Mouse (Mus musculus) stomach, postnatal 0 days (tissue): ENCODE results near the gene Zic4. TPM values are rescaled to one million over a fixed set of nuclear protein-coding genes. Genes with fewer than 3 reads are reported as not detected.

ENCODE experiments used
- ATAC-seq: fragments of 200-750 bp; cut with Nextera tagmentation; 2 replicates; pipeline ENCODE4 v1.8.0; 2017; ENCODE audit not compliant: low FRiP score, low TSS enrichment
- DNase-seq: peaks from one replicate; pipeline ENCODE4 v3.0.0-alpha.2; 2016; ENCODE audit warnings: low spot score
- H3K27ac ChIP-seq: fragments of 300-500 bp; sonication (generic); replicated peaks from 2 replicates; pipeline ENCODE4 v1.5.1; 2014; ENCODE audit warnings: mild to moderate bottlenecking, control low read depth
- H3K27me3 ChIP-seq: fragments of 300-500 bp; sonication (generic); 2 replicates; pipeline ENCODE4 v1.6.1; 2014; ENCODE audit warnings: low read length; ENCODE audit not compliant: control insufficient read depth, insufficient read depth
- H3K36me3 ChIP-seq: fragments of 300-500 bp; sonication (generic); 2 replicates; pipeline ENCODE4 v1.6.1; 2014; ENCODE audit warnings: low read length, mixed read lengths; ENCODE audit not compliant: control insufficient read depth, insufficient read depth
- H3K4me1 ChIP-seq: fragments of 300-500 bp; sonication (generic); replicated peaks from 2 replicates; pipeline ENCODE4 v1.6.1; 2014; ENCODE audit warnings: antibody characterized with exemption; ENCODE audit not compliant: control insufficient read depth, insufficient read depth
- H3K4me2 ChIP-seq: fragments of 300-500 bp; sonication (generic); replicated peaks from 2 replicates; pipeline ENCODE4 v1.6.1; 2014; ENCODE audit warnings: low read depth, mild to moderate bottlenecking, control low read depth, moderate library complexity
- H3K4me3 ChIP-seq: fragments of 300-500 bp; sonication (generic); 2 replicates; pipeline ENCODE4 v1.5.1; 2014; ENCODE audit warnings: low read depth, low read length, control low read depth
- H3K9ac ChIP-seq: fragments of 300-500 bp; sonication (generic); 2 replicates; pipeline ENCODE4 v1.6.1; 2014; ENCODE audit warnings: mild to moderate bottlenecking, low read length, control low read depth, mixed read lengths
- H3K9me3 ChIP-seq: fragments of 300-500 bp; sonication (generic); 2 replicates; pipeline ENCODE4 v1.6.1; 2016; ENCODE audit warnings: low read length; ENCODE audit not compliant: control insufficient read depth
- CTCF ChIP-seq: IDR thresholded peaks from 2 replicates; pipeline ENCODE4 v1.5.1; 2016; ENCODE audit warnings: antibody characterized with exemption, low read depth, mild to moderate bottlenecking, moderate library complexity
- EP300 ChIP-seq: optimal IDR thresholded peaks from 2 replicates; pipeline ENCODE3; 2016; ENCODE audit warnings: antibody characterized with exemption
- WGBS: fragments of 180-500 bp; shearing (Covaris S2); extraction: QIAGEN DNeasy Blood & Tissue Kit; methylation state at CpG from one replicate; pipeline ENCODE4 v1.1.7; 2014; 5-methylcytosine and 5-hydroxymethylcytosine counted together
- polyA plus RNA-seq: library from polyadenylated mRNA; unstranded; fragments of >200 nt; fragmentation: Nextera tagmentation; extraction: Ambion mirVana; gene quantifications from 2 replicates; pipeline ENCODE4 v1.2.1, GENCODE M21; 2015

Gene Zic4
- polyA plus RNA-seq, 1 experiment from 2014 or later = not detected

- WGBS = under 1% methylated on average over 10 of the region's 10 CpGs
- Histone ChIP-seq H3K4me3 (no peak overlapping the region), H3K27ac (no peak overlapping the region), H3K9ac (no peak overlapping the region), H3K27me3 (peaks cover 34% of the 10 kb centered on the region), H3K9me3 (no peaks in the 10 kb centered on the region), H3K4me1 (no peaks in the 10 kb centered on the region), H3K36me3 (no peaks in the 10 kb centered on the region), H3K4me2 (no peak overlapping the region)
- TF ChIP-seq CTCF = no peak
- no peak for TF ChIP-seq EP300
- DNase-seq (no peak), ATAC-seq (no peak)
Observed at GRCm38 (mm10) chr9:91401471-91401870, 39.3 kb downstream of the Zic4 start.

GRCm38 (mm10) chr9:91404229-91404628 is 42.0 kb downstream of the Zic4 start:
- Histone ChIP-seq H3K36me3 (no peaks in the 10 kb centered on the region), H3K27ac (no peak overlapping the region), H3K4me2 (no peak overlapping the region), H3K4me1 (no peaks in the 10 kb centered on the region), H3K9me3 (no peaks in the 10 kb centered on the region), H3K27me3 (peaks cover 33% of the 10 kb centered on the region), H3K4me3 (no peak overlapping the region), H3K9ac (no peak overlapping the region)
- DNase-seq (no peak), ATAC-seq (no peak)
- 3% methylated on average over 13 of the region's 13 CpGs for WGBS
- TF ChIP-seq EP300 (no peak), CTCF (no peak)

- H3K9ac ChIP-seq = no peak overlapping the region
- under 1% methylated on average over 27 of the region's 27 CpGs for WGBS
- H3K4me2 ChIP-seq = no peak overlapping the region
- H3K27me3 ChIP-seq = peaks cover 33% of the 10 kb centered on the region
- DNase-seq (no peak), ATAC-seq (no peak)
- H3K4me1 ChIP-seq = no peaks in the 10 kb centered on the region
- H3K9me3 ChIP-seq = no peaks in the 10 kb centered on the region
- TF ChIP-seq CTCF (no peak), EP300 (no peak)
- H3K4me3 ChIP-seq = no peak overlapping the region
- H3K27ac ChIP-seq = no peak overlapping the region
- no peaks in the 10 kb centered on the region for H3K36me3 ChIP-seq
Observed at GRCm38 (mm10) chr9:91404905-91405752, 42.9 kb downstream of the Zic4 start.

GRCm38 (mm10) chr9:91405753-91406178 is 43.6 kb downstream of the Zic4 start:
- 3% methylated on average over 16 of the region's 16 CpGs for WGBS
- ATAC-seq = no peak
- no peak for TF ChIP-seq CTCF
- no peak for TF ChIP-seq EP300

GRCm38 (mm10) chr9:91406258-91406763 is 44.1 kb downstream of the Zic4 start:
- H3K27ac ChIP-seq = no peak overlapping the region
- H3K9me3 ChIP-seq = no peaks in the 10 kb centered on the region
- no peak for TF ChIP-seq EP300
- no peak for TF ChIP-seq CTCF
- ATAC-seq (no peak), DNase-seq (no peak)
- no peaks in the 10 kb centered on the region for H3K36me3 ChIP-seq
- H3K9ac ChIP-seq = no peak overlapping the region
- WGBS = 1% methylated on average over 6 of the region's 6 CpGs
- no peaks in the 10 kb centered on the region for H3K4me1 ChIP-seq
- peaks cover 28% of the 10 kb centered on the region for H3K27me3 ChIP-seq
- no peak overlapping the region for H3K4me2 ChIP-seq
- no peak overlapping the region for H3K4me3 ChIP-seq

More at GRCm38 (mm10) chr9:91405753-91406178, 43.6 kb downstream of the Zic4 start:
- H3K27ac ChIP-seq = no peak overlapping the region
- H3K9ac ChIP-seq = no peak overlapping the region
- DNase-seq = no peak
- H3K27me3 ChIP-seq = peaks cover 30% of the 10 kb centered on the region
- H3K36me3 ChIP-seq = no peaks in the 10 kb centered on the region
- H3K4me1 ChIP-seq = no peaks in the 10 kb centered on the region
- no peak overlapping the region for H3K4me3 ChIP-seq
- H3K4me2 ChIP-seq = no peak overlapping the region
- no peaks in the 10 kb centered on the region for H3K9me3 ChIP-seq

- ATAC-seq (no peak), DNase-seq (no peak)
- Histone ChIP-seq H3K4me2 (no peak overlapping the region), H3K9me3 (no peaks in the 10 kb centered on the region), H3K36me3 (no peaks in the 10 kb centered on the region), H3K4me1 (no peaks in the 10 kb centered on the region), H3K27me3 (peaks cover 15% of the 10 kb centered on the region), H3K27ac (no peak overlapping the region), H3K4me3 (no peak overlapping the region), H3K9ac (no peak overlapping the region)
- TF ChIP-seq CTCF (no peak), EP300 (no peak)
- WGBS = 0% methylated on average over 3 of the region's 3 CpGs
Observed at GRCm38 (mm10) chr9:91409771-91410170, 47.6 kb downstream of the Zic4 start.
